Mouse (Mus musculus): ENCODE data around the gene Scarb1.
A peak's percentile ranks its signal among the peaks of the same experiment; 100 is the strongest.

Scarb1 gene

GRCm38 (mm10) chr5:125305229-125306081, 35.4 kb downstream of the Scarb1 start:
- DNase-seq (ENCODE audit: low spot score): peak; percentile 32

GRCm38 (mm10) chr5:125304245-125304856, 36.5 kb downstream of the Scarb1 start:
- peak; percentile 80 for DNase-seq (ENCODE audit: low spot score)

GRCm38 (mm10) chr5:125303055-125303454, 37.8 kb downstream of the Scarb1 start:
- no peak for DNase-seq (ENCODE audit: low spot score)

- DNase-seq (ENCODE audit: low spot score): no peak
Observed at GRCm38 (mm10) chr5:125298234-125298633, 42.7 kb downstream of the Scarb1 start.

- DNase-seq (ENCODE audit: low spot score): no peak
Observed at GRCm38 (mm10) chr5:125297171-125297570, 43.7 kb downstream of the Scarb1 start.

- no peak for DNase-seq (ENCODE audit: low spot score)
Observed at GRCm38 (mm10) chr5:125292951-125293350, 47.9 kb downstream of the Scarb1 start.

GRCm38 (mm10) chr5:125291895-125292294, 49.0 kb downstream of the Scarb1 start:
- DNase-seq (ENCODE audit: low spot score): no peak

GRCm38 (mm10) chr5:125291387-125291786, 49.5 kb downstream of the Scarb1 start:
- DNase-seq (ENCODE audit: low spot score): no peak

- no peak for DNase-seq (ENCODE audit: low spot score)
Observed at GRCm38 (mm10) chr5:125287053-125287655, 53.7 kb downstream of the Scarb1 start.

GRCm38 (mm10) chr5:125286090-125286489, 54.8 kb downstream of the Scarb1 start:
- no peak for DNase-seq (ENCODE audit: low spot score)

GRCm38 (mm10) chr5:125283748-125284640, 56.9 kb downstream of the Scarb1 start:
- DNase-seq (ENCODE audit: low spot score): peak; percentile 83

- DNase-seq (ENCODE audit: low spot score): no peak
Observed at GRCm38 (mm10) chr5:125279216-125279615, 61.7 kb downstream of the Scarb1 start.

GRCm38 (mm10) chr5:125278314-125278713, 62.6 kb downstream of the Scarb1 start:
- DNase-seq (ENCODE audit: low spot score): peak; percentile 71

GRCm38 (mm10) chr5:125277313-125277712, 63.6 kb downstream of the Scarb1 start:
- no peak for DNase-seq (ENCODE audit: low spot score)

GRCm38 (mm10) chr5:125276765-125277164, 64.1 kb downstream of the Scarb1 start:
- peak; percentile 59 for DNase-seq (ENCODE audit: low spot score)

- no peak for DNase-seq (ENCODE audit: low spot score)
Observed at GRCm38 (mm10) chr5:125275315-125275714, 65.6 kb downstream of the Scarb1 start.

GRCm38 (mm10) chr5:125274773-125275172, 66.1 kb downstream of the Scarb1 start:
- DNase-seq (ENCODE audit: low spot score): no peak

- DNase-seq (ENCODE audit: low spot score): no peak
Observed at GRCm38 (mm10) chr5:125274182-125274581, 66.7 kb downstream of the Scarb1 start.

- peak; percentile 72 for DNase-seq (ENCODE audit: low spot score)
Observed at GRCm38 (mm10) chr5:125273666-125274109, 67.2 kb downstream of the Scarb1 start.

- no peak for DNase-seq (ENCODE audit: low spot score)
Observed at GRCm38 (mm10) chr5:125272231-125272988, 68.5 kb downstream of the Scarb1 start.

Measured in retina, embryonic 14.5 days (tissue).